Mouse (Mus musculus): ENCODE results near the gene Pdk2.

GRCm38 (mm10) chr11:94991641-94992479 is 49.3 kb downstream of the Pdk2 start:
- TF ChIP-seq POLR2A (IDR thresholded peaks at IDR 0.05; ENCODE audit: borderline replicate concordance, insufficient read depth, low read length) (no peak), CTCF (IDR thresholded peaks at IDR 0.05; ENCODE audit: borderline replicate concordance, insufficient read depth, low read depth, low read length) (no peak)

All from cerebellum, adult 2 months (tissue).